Mouse (Mus musculus): ENCODE measurements around the gene Rfx4. TPM values are rescaled to one million over a fixed set of nuclear protein-coding genes. Genes with fewer than 3 reads are reported as not detected.

Gene Rfx4
- polyA plus RNA-seq, 1 experiment from 2014 or later: not detected

- H3K4me3 ChIP-seq (replicated peaks): no peak overlapping the region
- ATAC-seq (ENCODE audit: insufficient read depth): no peak
- no peak overlapping the region for H3K9ac ChIP-seq
- H3K4me2 ChIP-seq: peak overlapping the region; percentile 15; the same call in 1 of the 2 replicates
- no peaks in the 10 kb centered on the region for H3K9me3 ChIP-seq (replicated peaks)
- peaks cover 100% of the 10 kb centered on the region for H3K27me3 ChIP-seq
- H3K36me3 ChIP-seq (replicated peaks): no peaks in the 10 kb centered on the region
- no peak overlapping the region for H3K27ac ChIP-seq (replicated peaks)
- peaks cover 20% of the 10 kb centered on the region for H3K4me1 ChIP-seq (replicated peaks)
- WGBS (ENCODE audit: insufficient replicate concordance): 3% methylated on average over 51 of the region's 51 CpGs
These were observed 2.9 kb downstream of the Rfx4 start for GRCm38 (mm10) chr10:84758483-84759431.

- H3K4me2 ChIP-seq: no peak overlapping the region
These were observed 3.8 kb downstream of the Rfx4 start for GRCm38 (mm10) chr10:84759511-84760117.

GRCm38 (mm10) chr10:84760118-84761111, 4.6 kb downstream of the Rfx4 start:
- no peaks in the 10 kb centered on the region for H3K36me3 ChIP-seq (replicated peaks)
- no peak overlapping the region for H3K9ac ChIP-seq
- peaks cover 97% of the 10 kb centered on the region for H3K27me3 ChIP-seq
- ATAC-seq (ENCODE audit: insufficient read depth): no peak
- WGBS (ENCODE audit: insufficient replicate concordance): 7% methylated on average over 43 of the region's 46 CpGs
- H3K27ac ChIP-seq (replicated peaks): no peak overlapping the region
- no peak overlapping the region for H3K4me3 ChIP-seq (replicated peaks)
- H3K4me1 ChIP-seq (replicated peaks): peaks cover 11% of the 10 kb centered on the region; the same call in 1 of the 2 replicates
- no peak overlapping the region for H3K4me2 ChIP-seq
- H3K9me3 ChIP-seq (replicated peaks): no peaks in the 10 kb centered on the region

More at GRCm38 (mm10) chr10:84759511-84760117, 3.8 kb downstream of the Rfx4 start:
- Histone ChIP-seq H3K4me3 (replicated peaks) (no peak overlapping the region), H3K36me3 (replicated peaks) (no peaks in the 10 kb centered on the region), H3K4me1 (replicated peaks) (peaks cover 19% of the 10 kb centered on the region), H3K9ac (no peak overlapping the region), H3K9me3 (replicated peaks) (no peaks in the 10 kb centered on the region), H3K27me3 (peaks cover 100% of the 10 kb centered on the region), H3K27ac (replicated peaks) (no peak overlapping the region)
- ATAC-seq (ENCODE audit: insufficient read depth): no peak
- WGBS (ENCODE audit: insufficient replicate concordance): 9% methylated on average over 16 of the region's 16 CpGs

GRCm38 (mm10) chr10:84768766-84769165, 12.9 kb downstream of the Rfx4 start:
- Histone ChIP-seq H3K4me3 (replicated peaks) (no peak overlapping the region), H3K27ac (replicated peaks) (no peak overlapping the region), H3K4me1 (replicated peaks) (no peaks in the 10 kb centered on the region), H3K27me3 (peaks cover 38% of the 10 kb centered on the region), H3K9ac (no peak overlapping the region), H3K4me2 (no peak overlapping the region), H3K36me3 (replicated peaks) (no peaks in the 10 kb centered on the region), H3K9me3 (replicated peaks) (no peaks in the 10 kb centered on the region)
- no peak for ATAC-seq (ENCODE audit: insufficient read depth)
- 55% methylated on average over 10 of the region's 10 CpGs for WGBS (ENCODE audit: insufficient replicate concordance)

GRCm38 (mm10) chr10:84772380-84773130, 16.7 kb downstream of the Rfx4 start:
- peaks cover 11% of the 10 kb centered on the region for H3K27me3 ChIP-seq
- no peak overlapping the region for H3K27ac ChIP-seq (replicated peaks)
- H3K36me3 ChIP-seq (replicated peaks): no peaks in the 10 kb centered on the region
- no peak for ATAC-seq (ENCODE audit: insufficient read depth)
- no peak overlapping the region for H3K4me3 ChIP-seq (replicated peaks)
- 0 out of 2 replicates have a peak, but pooled peaks cover 5% of the 10 kb centered on the region for H3K4me1 ChIP-seq (replicated peaks)
- 56% methylated on average over 4 of the region's 4 CpGs for WGBS (ENCODE audit: insufficient replicate concordance)
- H3K4me2 ChIP-seq: no peak overlapping the region
- no peak overlapping the region for H3K9ac ChIP-seq
- H3K9me3 ChIP-seq (replicated peaks): no peaks in the 10 kb centered on the region

- Histone ChIP-seq H3K27me3 (peaks cover 11% of the 10 kb centered on the region; the same call in 1 of the 2 replicates), H3K4me2 (no peak overlapping the region), H3K27ac (replicated peaks) (no peak overlapping the region), H3K4me1 (replicated peaks) (0 out of 2 replicates have a peak, but pooled peaks cover 5% of the 10 kb centered on the region), H3K9me3 (replicated peaks) (no peaks in the 10 kb centered on the region), H3K4me3 (replicated peaks) (no peak overlapping the region), H3K36me3 (replicated peaks) (no peaks in the 10 kb centered on the region), H3K9ac (no peak overlapping the region)
- ATAC-seq (ENCODE audit: insufficient read depth): no peak
- WGBS (ENCODE audit: insufficient replicate concordance): 58% methylated on average over 4 of the region's 4 CpGs
These were observed 18.0 kb downstream of the Rfx4 start for GRCm38 (mm10) chr10:84773889-84774288.

- H3K27ac ChIP-seq (replicated peaks): no peak overlapping the region
- H3K4me2 ChIP-seq: no peak overlapping the region
- no peak overlapping the region for H3K9ac ChIP-seq
- ATAC-seq (ENCODE audit: insufficient read depth): peak; percentile 40
- no peaks in the 10 kb centered on the region for H3K9me3 ChIP-seq (replicated peaks)
- peaks cover 11% of the 10 kb centered on the region; the same call in 1 of the 2 replicates for H3K27me3 ChIP-seq
- 0 out of 2 replicates have a peak, but pooled peaks cover 5% of the 10 kb centered on the region for H3K4me1 ChIP-seq (replicated peaks)
- no peaks in the 10 kb centered on the region for H3K36me3 ChIP-seq (replicated peaks)
- 11% methylated on average over 12 of the region's 12 CpGs for WGBS (ENCODE audit: insufficient replicate concordance)
- H3K4me3 ChIP-seq (replicated peaks): no peak overlapping the region
These were observed 18.7 kb downstream of the Rfx4 start for GRCm38 (mm10) chr10:84774573-84774972.

GRCm38 (mm10) chr10:84777109-84777508, 21.2 kb downstream of the Rfx4 start:
- Histone ChIP-seq H3K36me3 (replicated peaks) (no peaks in the 10 kb centered on the region), H3K9me3 (replicated peaks) (no peaks in the 10 kb centered on the region), H3K9ac (no peak overlapping the region), H3K4me3 (replicated peaks) (no peak overlapping the region), H3K4me1 (replicated peaks) (0 out of 2 replicates have a peak, but pooled peaks cover 5% of the 10 kb centered on the region), H3K27ac (replicated peaks) (no peak overlapping the region), H3K4me2 (no peak overlapping the region), H3K27me3 (peaks cover 1% of the 10 kb centered on the region; the same call in 1 of the 2 replicates)
- 63% methylated on average over 5 of the region's 5 CpGs for WGBS (ENCODE audit: insufficient replicate concordance)
- no peak for ATAC-seq (ENCODE audit: insufficient read depth)

GRCm38 (mm10) chr10:84777974-84778373, 22.1 kb downstream of the Rfx4 start:
- Histone ChIP-seq H3K4me2 (no peak overlapping the region), H3K9me3 (replicated peaks) (no peaks in the 10 kb centered on the region), H3K27me3 (no peaks in the 10 kb centered on the region; the same call in 1 of the 2 replicates), H3K27ac (replicated peaks) (no peak overlapping the region), H3K4me1 (replicated peaks) (0 out of 2 replicates have a peak, but pooled peaks cover 5% of the 10 kb centered on the region), H3K4me3 (replicated peaks) (no peak overlapping the region), H3K9ac (no peak overlapping the region), H3K36me3 (replicated peaks) (no peaks in the 10 kb centered on the region)
- ATAC-seq (ENCODE audit: insufficient read depth): no peak
- 38% methylated on average over 7 of the region's 7 CpGs for WGBS (ENCODE audit: insufficient replicate concordance)

GRCm38 (mm10) chr10:84780828-84781227, 25.0 kb downstream of the Rfx4 start:
- H3K36me3 ChIP-seq (replicated peaks): no peaks in the 10 kb centered on the region
- no peaks in the 10 kb centered on the region for H3K9me3 ChIP-seq (replicated peaks)
- no peak overlapping the region for H3K9ac ChIP-seq
- no peak for ATAC-seq (ENCODE audit: insufficient read depth)
- no peak overlapping the region for H3K4me3 ChIP-seq (replicated peaks)
- 61% methylated on average over 4 of the region's 4 CpGs for WGBS (ENCODE audit: insufficient replicate concordance)
- no peaks in the 10 kb centered on the region for H3K4me1 ChIP-seq (replicated peaks)
- H3K4me2 ChIP-seq: no peak overlapping the region
- no peak overlapping the region for H3K27ac ChIP-seq (replicated peaks)
- peaks cover 4% of the 10 kb centered on the region; the same call in 1 of the 2 replicates for H3K27me3 ChIP-seq

Measured in liver, embryonic 15.5 days (tissue).